Mouse (Mus musculus) bone marrow, adult 2 months (tissue): ENCODE measurements around the gene 4930523C07Rik.

Experiments used
- CTCF ChIP-seq: fragments of 200-500 bp; IDR thresholded peaks from 2 replicates; pipeline ENCODE4 v1.5.1; 2011; ENCODE audit warnings: low read length, control low read depth; ENCODE audit not compliant: control insufficient read depth, insufficient read depth
- POLR2A ChIP-seq: fragments of 200-500 bp; IDR thresholded peaks from 2 replicates; pipeline ENCODE4 v1.6.1; 2011; ENCODE audit warnings: low read depth, mild to moderate bottlenecking, control low read depth, low read length, borderline replicate concordance; ENCODE audit not compliant: control insufficient read depth

DNA sequence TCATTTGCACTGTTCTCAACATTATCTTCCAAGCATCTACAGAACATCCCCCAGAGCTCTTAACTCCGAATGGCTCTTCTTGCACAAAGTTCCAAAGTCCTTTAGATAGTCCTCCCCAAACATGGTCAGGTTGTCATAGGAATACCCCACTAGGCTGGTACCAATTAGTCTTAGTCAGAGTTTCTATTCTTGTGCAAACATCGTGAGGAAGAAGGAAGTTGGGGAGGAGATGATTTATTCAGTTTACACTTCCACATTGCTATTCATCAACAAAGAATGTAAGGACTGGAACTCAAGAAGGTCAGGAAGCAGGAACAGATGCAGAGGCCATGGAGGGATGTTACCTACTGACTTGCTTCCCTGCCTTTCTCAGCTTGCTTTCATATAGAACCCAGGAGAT is 46.9 kb upstream of the 4930523C07Rik start:
- TF ChIP-seq POLR2A (no peak), CTCF (no peak)
